Mouse (Mus musculus): ENCODE data around the gene Cd55b. TPM values are rescaled to one million over a fixed set of nuclear protein-coding genes. Genes with fewer than 3 reads are reported as not detected.

Gene Cd55b
- polyA plus RNA-seq (2017; shearing (Covaris generic)): 1 to 10 TPM; 4.3 to 5.2 TPM

GRCm38 (mm10) chr1:130422664-130423111 is at the start of gene Cd55b:
TSS of gene Cd55b (minus strand) at chr1:130423009.

GRCm38 (mm10) chr1:130462084-130462861 is 39.5 kb upstream of the Cd55b start, which contains the start of gene Cd55:
TSS of gene Cd55 (minus strand) at chr1:130462744.

Other genes with a start within 250 kb of the Cd55b start
- 100 to 1,000 TPM; 111 to 114 TPM for gene Cd55, start 39.7 kb upstream of the Cd55b start, polyA plus RNA-seq (2017; shearing (Covaris generic))
- gene Zp3r, start 206.6 kb upstream of the Cd55b start, polyA plus RNA-seq (2017; shearing (Covaris generic)): under 1 TPM in 1 of 2 experiments, not detected in 1; 0.23 TPM
- gene C4bp, start 238.6 kb upstream of the Cd55b start, polyA plus RNA-seq (2017; shearing (Covaris generic)): under 1 TPM in 1 of 2 experiments, not detected in 1; 0.12 TPM